In genomic region chrX:134849662-134850061, GRCm38 (mm10) we compare ENCODE assay signal across 32 mouse cellular contexts.
"Had no signal": no experiment of that assay in that cellular context is flagged by ENCODE, and none has a peak within 500 bp of the region (broad histone marks: within the 10 kb centered on the region; RNA-seq: fewer than 3 reads in every experiment).

No protein-coding gene starts in this region.

- ATAC-seq: liver, embryonic 12.5 days; liver, postnatal 0 days; lung, postnatal 0 days; midbrain, embryonic 13.5 days; midbrain, embryonic 15.5 days; midbrain, embryonic 16.5 days had no signal

- H3K4me1 ChIP-seq: limb, embryonic 10.5 days; limb, embryonic 12.5 days; limb, embryonic 13.5 days; limb, embryonic 15.5 days; liver, embryonic 12.5 days; liver, embryonic 13.5 days; liver, embryonic 15.5 days; lung, embryonic 15.5 days; midbrain, embryonic 10.5 days; midbrain, embryonic 12.5 days; midbrain, embryonic 13.5 days; midbrain, embryonic 15.5 days; neural tube, embryonic 12.5 days had no signal

- DNase-seq: left cerebral cortex, postnatal 4 days; liver; liver, embryonic 13.5 days; liver, postnatal 0 days; lung, adult 18-20 months; lung, adult 2 months; lung, embryonic 14.5 days; lung, postnatal 10 days; lung, postnatal 14 days; lung, postnatal 36 days; lung, postnatal 4 days; midbrain, embryonic 14.5 days had no signal

- H3K9me3 ChIP-seq: limb, embryonic 10.5 days; limb, embryonic 12.5 days; limb, embryonic 13.5 days; limb, embryonic 15.5 days; liver, embryonic 12.5 days; liver, embryonic 13.5 days; liver, embryonic 15.5 days; lung, embryonic 15.5 days; megakaryocyte, embryonic 14.5 days; midbrain, embryonic 10.5 days; midbrain, embryonic 12.5 days; midbrain, embryonic 13.5 days; midbrain, embryonic 15.5 days; neural tube, embryonic 12.5 days had no signal

- H3K4me3 ChIP-seq: limb, embryonic 10.5 days; limb, embryonic 12.5 days; limb, embryonic 13.5 days; limb, embryonic 15.5 days; liver, embryonic 12.5 days; liver, embryonic 13.5 days; liver, embryonic 15.5 days; lung, embryonic 15.5 days; megakaryocyte, embryonic 14.5 days; midbrain, embryonic 10.5 days; midbrain, embryonic 12.5 days; midbrain, embryonic 13.5 days; midbrain, embryonic 15.5 days; myocyte; neural tube, embryonic 12.5 days had no signal

- H3K4me2 ChIP-seq: limb, embryonic 12.5 days; limb, embryonic 13.5 days; limb, embryonic 15.5 days; liver, embryonic 11.5 days; liver, embryonic 12.5 days; liver, embryonic 13.5 days; liver, embryonic 15.5 days; lung, embryonic 14.5 days; lung, embryonic 15.5 days; midbrain, embryonic 11.5 days; midbrain, embryonic 12.5 days; midbrain, embryonic 13.5 days; midbrain, embryonic 15.5 days; neural tube, embryonic 12.5 days had no signal

- H3K36me3 ChIP-seq: limb, embryonic 10.5 days; limb, embryonic 12.5 days; limb, embryonic 13.5 days; limb, embryonic 15.5 days; liver, embryonic 12.5 days; liver, embryonic 13.5 days; liver, embryonic 15.5 days; lung, embryonic 15.5 days; midbrain, embryonic 10.5 days; midbrain, embryonic 12.5 days; midbrain, embryonic 13.5 days; midbrain, embryonic 15.5 days; neural tube, embryonic 12.5 days had no signal

- H3K9ac ChIP-seq: limb, embryonic 12.5 days; limb, embryonic 13.5 days; limb, embryonic 15.5 days; liver, embryonic 12.5 days; liver, embryonic 13.5 days; liver, embryonic 14.5 days; liver, embryonic 15.5 days; liver, postnatal 0 days; lung, embryonic 14.5 days; lung, embryonic 15.5 days; midbrain, embryonic 12.5 days; midbrain, embryonic 13.5 days; midbrain, embryonic 15.5 days; neural tube, embryonic 12.5 days had no signal

- H3K27me3 ChIP-seq: limb, embryonic 15.5 days; liver, embryonic 13.5 days; liver, embryonic 15.5 days; lung, embryonic 15.5 days; midbrain, embryonic 15.5 days; neural tube, embryonic 12.5 days had no signal

- H3K27ac ChIP-seq: limb, embryonic 10.5 days; limb, embryonic 12.5 days; limb, embryonic 13.5 days; limb, embryonic 15.5 days; liver, embryonic 12.5 days; liver, embryonic 13.5 days; liver, embryonic 14.5 days; liver, embryonic 15.5 days; lung, embryonic 15.5 days; macrophage; midbrain, embryonic 10.5 days; midbrain, embryonic 12.5 days; midbrain, embryonic 13.5 days; midbrain, embryonic 15.5 days; neural tube, embryonic 12.5 days had no signal
